Mouse (Mus musculus) midbrain, embryonic 15.5 days (tissue): ENCODE measurements at regions not wholly inside any gene's neighbourhood (a gene's known extent, or its start where the extent isn't known, plus 50 kb on each side); places are given as distances from the start of the nearest gene placed in this dataset.

ENCODE experiments used
- ATAC-seq: fragments of 200-750 bp; cut with Nextera tagmentation; replicated peaks from 2 replicates; pipeline ENCODE4 v1.8.0; 2017; ENCODE audit warnings: moderate TSS enrichment
- H3K27ac ChIP-seq: fragments of 300-500 bp; sonication (generic); 2 replicates; pipeline ENCODE4 v1.5.1; 2015; ENCODE audit warnings: mild to moderate bottlenecking, inconsistent platforms
- H3K27me3 ChIP-seq: fragments of 300-500 bp; sonication (generic); replicated peaks from 2 replicates; pipeline ENCODE4 v1.6.1; 2015; ENCODE audit warnings: inconsistent platforms
- H3K36me3 ChIP-seq: fragments of 300-500 bp; sonication (generic); replicated peaks from 2 replicates; pipeline ENCODE4 v1.6.1; 2015; ENCODE audit warnings: inconsistent platforms
- H3K4me1 ChIP-seq: fragments of 300-500 bp; sonication (generic); 2 replicates; pipeline ENCODE4 v1.6.1; 2015; ENCODE audit warnings: inconsistent platforms
- H3K4me2 ChIP-seq: fragments of 300-500 bp; sonication (generic); 2 replicates; pipeline ENCODE4 v1.6.1; 2015; ENCODE audit warnings: inconsistent platforms, mild to moderate bottlenecking, moderate library complexity
- H3K4me3 ChIP-seq: fragments of 300-500 bp; sonication (generic); 2 replicates; pipeline ENCODE4 v1.5.1; 2015; ENCODE audit warnings: mild to moderate bottlenecking, inconsistent platforms
- H3K9ac ChIP-seq: fragments of 300-500 bp; sonication (generic); 2 replicates; pipeline ENCODE4 v1.6.1; 2015; ENCODE audit warnings: mild to moderate bottlenecking, inconsistent platforms
- H3K9me3 ChIP-seq: fragments of 300-500 bp; sonication (generic); 2 replicates; pipeline ENCODE4 v1.6.1; 2016; ENCODE audit warnings: inconsistent platforms
- WGBS: fragments of 180-500 bp; shearing (Covaris S2); methylation state at CpG from one replicate; pipeline ENCODE4 v1.1.7; 2015; ENCODE audit warnings: mixed read lengths; 5-methylcytosine and 5-hydroxymethylcytosine counted together

- WGBS: under 1% methylated on average over 4 of the region's 4 CpGs
- Histone ChIP-seq H3K4me1 (peaks cover 22% of the 10 kb centered on the region), H3K9ac (peak overlapping the region; percentile 11; the same call in 1 of the 2 replicates), H3K4me3 (peak overlapping the region; percentile 12; the same call in 1 of the 2 replicates), H3K27me3 (no peaks in the 10 kb centered on the region), H3K36me3 (no peaks in the 10 kb centered on the region), H3K4me2 (peak overlapping the region; percentile 34), H3K9me3 (no peaks in the 10 kb centered on the region), H3K27ac (peak overlapping the region; percentile 89)
- peak; percentile 59 for ATAC-seq
These were observed 934.9 kb upstream of the Gm5150 start for GRCm38 (mm10) chr3:16941146-16941545.

GRCm38 (mm10) chr3:16939533-16939932 lies 933.3 kb upstream of the Gm5150 start:
- H3K4me2 ChIP-seq: no peak overlapping the region; the same call in 1 of the 2 replicates
- H3K36me3 ChIP-seq: no peaks in the 10 kb centered on the region
- WGBS: 31% methylated on average over 6 of the region's 6 CpGs
- ATAC-seq: peak; percentile 53
- H3K27ac ChIP-seq: peak overlapping the region; percentile 89
- H3K4me1 ChIP-seq: peaks cover 22% of the 10 kb centered on the region
- H3K4me3 ChIP-seq: no peak overlapping the region
- no peaks in the 10 kb centered on the region for H3K27me3 ChIP-seq
- H3K9ac ChIP-seq: no peak overlapping the region
- H3K9me3 ChIP-seq: no peaks in the 10 kb centered on the region

- Histone ChIP-seq H3K9me3 (no peaks in the 10 kb centered on the region), H3K4me3 (no peak overlapping the region), H3K27me3 (no peaks in the 10 kb centered on the region), H3K4me2 (peak overlapping the region; percentile 39; the same call in 1 of the 2 replicates), H3K4me1 (peaks cover 22% of the 10 kb centered on the region), H3K27ac (peak overlapping the region; percentile 89), H3K36me3 (no peaks in the 10 kb centered on the region), H3K9ac (0 out of 2 replicates have a peak overlapping the region, but pooled peaks have one; percentile 37)
- WGBS: 54% methylated on average over 5 of the region's 5 CpGs
- ATAC-seq: no peak
These were observed 932.9 kb upstream of the Gm5150 start for GRCm38 (mm10) chr3:16939127-16939526.

DNA sequence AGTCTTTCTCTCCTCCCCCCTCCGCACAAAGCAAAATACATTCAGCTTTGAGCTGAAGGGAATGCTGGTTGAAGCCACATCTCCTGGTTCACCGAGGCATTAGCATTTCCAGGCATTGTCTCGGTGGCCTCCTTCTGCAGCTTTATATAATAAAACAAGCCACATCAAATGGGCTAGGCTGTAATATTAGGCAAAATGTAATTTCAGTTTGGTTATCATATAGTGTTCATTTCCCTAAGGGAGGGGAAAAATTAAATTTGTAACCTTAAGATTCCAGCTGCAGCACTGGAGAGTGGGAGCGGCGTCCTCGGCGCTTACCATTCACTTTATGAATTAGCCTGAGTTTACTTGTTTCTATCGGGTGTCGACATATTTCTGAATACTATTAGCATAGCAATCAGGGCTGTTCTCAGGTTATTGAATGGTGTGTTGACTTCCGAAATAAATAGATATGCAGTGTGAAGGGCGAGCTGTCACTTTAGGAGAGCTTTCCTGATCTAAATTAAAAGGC lies 932.3 kb upstream of the Gm5150 start:
- Histone ChIP-seq H3K4me1 (peaks cover 22% of the 10 kb centered on the region), H3K36me3 (no peaks in the 10 kb centered on the region), H3K27ac (peak overlapping the region; percentile 89), H3K4me2 (peak overlapping the region; percentile 39), H3K27me3 (no peaks in the 10 kb centered on the region), H3K9me3 (no peaks in the 10 kb centered on the region), H3K9ac (peak overlapping the region; percentile 37), H3K4me3 (0 out of 2 replicates have a peak overlapping the region, but pooled peaks have one; percentile 10)
- peak; percentile 70 for ATAC-seq
- WGBS: 14% methylated on average over 11 of the region's 11 CpGs

- no peaks in the 10 kb centered on the region for H3K9me3 ChIP-seq
- no peaks in the 10 kb centered on the region for H3K4me1 ChIP-seq
- H3K36me3 ChIP-seq: no peaks in the 10 kb centered on the region
- H3K27me3 ChIP-seq: no peaks in the 10 kb centered on the region
- 13% methylated on average over 3 of the region's 3 CpGs for WGBS
- peak overlapping the region; percentile 26; the same call in 1 of the 2 replicates for H3K27ac ChIP-seq
- peak; percentile 83 for ATAC-seq
- H3K4me2 ChIP-seq: no peak overlapping the region
- no peak overlapping the region for H3K9ac ChIP-seq
- H3K4me3 ChIP-seq: no peak overlapping the region
These were observed 924.1 kb upstream of the Gm5150 start for GRCm38 (mm10) chr3:16930299-16930698.

DNA sequence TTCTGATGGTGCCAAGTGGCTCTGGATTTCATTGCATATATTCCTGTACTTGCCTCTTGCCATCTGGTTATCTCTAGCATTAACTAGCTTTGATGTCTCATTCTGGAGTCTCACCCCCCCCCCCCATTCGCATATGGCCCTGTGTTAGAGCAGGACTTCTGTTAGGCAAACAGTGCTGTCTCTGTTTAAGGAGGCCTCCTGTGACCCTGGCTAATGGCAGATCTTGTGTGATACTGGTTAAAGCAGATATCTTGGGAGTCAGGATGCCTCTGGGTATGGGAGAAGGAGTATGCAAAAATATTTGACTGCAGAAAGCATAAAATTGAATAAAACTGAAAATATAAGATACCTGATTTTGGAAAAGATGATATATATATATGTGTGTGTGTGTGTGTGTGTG lies 923.6 kb upstream of the Gm5150 start:
- Histone ChIP-seq H3K4me1 (no peaks in the 10 kb centered on the region), H3K4me2 (no peak overlapping the region), H3K9me3 (no peaks in the 10 kb centered on the region), H3K27ac (no peak overlapping the region), H3K36me3 (no peaks in the 10 kb centered on the region), H3K4me3 (no peak overlapping the region), H3K9ac (no peak overlapping the region), H3K27me3 (no peaks in the 10 kb centered on the region)
- 97% methylated on average over 1 of the region's 1 CpGs for WGBS
- peak; percentile 65 for ATAC-seq

DNA sequence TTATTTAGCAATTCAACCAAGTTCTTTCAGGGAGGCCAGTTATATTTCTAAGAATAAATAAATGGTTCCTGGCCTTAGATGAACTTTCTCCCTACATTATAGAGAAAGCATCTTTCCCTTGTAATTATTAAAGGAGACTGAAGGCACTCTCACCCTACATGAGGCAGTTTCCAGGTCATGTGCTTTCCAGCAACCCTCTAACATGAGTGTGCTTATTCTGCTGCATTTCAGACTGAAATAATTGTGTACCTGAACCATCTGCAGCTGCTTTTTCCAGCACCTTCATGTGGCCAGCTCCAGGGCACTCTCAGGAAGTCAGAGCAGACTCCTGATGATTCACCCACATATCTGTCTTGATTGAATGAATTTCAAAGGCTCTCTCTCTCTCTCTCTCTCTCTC lies 917.8 kb upstream of the Gm5150 start:
- H3K27ac ChIP-seq: peak overlapping the region; percentile 65
- H3K4me3 ChIP-seq: no peak overlapping the region
- H3K9me3 ChIP-seq: no peaks in the 10 kb centered on the region
- ATAC-seq: peak; percentile 66; the same call in 1 of the 2 replicates
- H3K27me3 ChIP-seq: no peaks in the 10 kb centered on the region
- no peaks in the 10 kb centered on the region for H3K36me3 ChIP-seq
- H3K4me1 ChIP-seq: peaks cover 11% of the 10 kb centered on the region; the same call in 1 of the 2 replicates
- H3K4me2 ChIP-seq: no peak overlapping the region
- H3K9ac ChIP-seq: no peak overlapping the region

- Histone ChIP-seq H3K4me2 (no peak overlapping the region), H3K4me3 (no peak overlapping the region), H3K9me3 (no peaks in the 10 kb centered on the region), H3K27ac (peak overlapping the region; percentile 74), H3K4me1 (peaks cover 11% of the 10 kb centered on the region; the same call in 1 of the 2 replicates), H3K27me3 (no peaks in the 10 kb centered on the region), H3K36me3 (no peaks in the 10 kb centered on the region), H3K9ac (no peak overlapping the region)
- peak; percentile 69 for ATAC-seq
These were observed 917.1 kb upstream of the Gm5150 start for GRCm38 (mm10) chr3:16923234-16923914.

DNA sequence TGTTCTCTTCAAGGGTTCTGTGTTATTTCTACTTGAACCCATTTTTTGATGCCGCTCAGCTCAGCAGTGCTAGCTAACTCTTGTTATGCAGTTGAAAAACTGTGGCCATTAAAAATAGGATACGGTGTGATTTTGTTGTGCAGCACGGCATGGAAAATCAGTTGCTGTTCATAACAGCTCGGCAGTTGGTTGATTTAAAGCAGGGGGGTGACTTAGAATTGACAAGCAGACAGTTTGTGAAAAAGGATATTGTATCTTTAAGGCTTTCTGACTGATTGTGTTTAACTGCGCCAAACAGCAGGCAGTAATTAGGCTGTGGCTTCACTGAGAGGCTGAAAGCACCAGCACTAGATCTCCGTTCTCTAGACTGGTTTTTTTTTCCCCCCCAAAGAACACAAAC lies 915.1 kb upstream of the Gm5150 start:
- WGBS: 21% methylated on average over 6 of the region's 6 CpGs
- H3K27ac ChIP-seq: peak overlapping the region; percentile 62
- no peak overlapping the region for H3K9ac ChIP-seq
- no peak overlapping the region for H3K4me3 ChIP-seq
- peaks cover 11% of the 10 kb centered on the region; the same call in 1 of the 2 replicates for H3K4me1 ChIP-seq
- H3K9me3 ChIP-seq: no peaks in the 10 kb centered on the region
- H3K36me3 ChIP-seq: no peaks in the 10 kb centered on the region
- peak overlapping the region; percentile 17 for H3K4me2 ChIP-seq
- no peaks in the 10 kb centered on the region for H3K27me3 ChIP-seq
- peak; percentile 43; the same call in 1 of the 2 replicates for ATAC-seq

- no peak overlapping the region for H3K4me3 ChIP-seq
- H3K27ac ChIP-seq: no peak overlapping the region
- H3K9me3 ChIP-seq: no peaks in the 10 kb centered on the region
- H3K27me3 ChIP-seq: no peaks in the 10 kb centered on the region
- WGBS: 72% methylated on average over 2 of the region's 2 CpGs
- peaks cover 5% of the 10 kb centered on the region; the same call in 1 of the 2 replicates for H3K4me1 ChIP-seq
- H3K9ac ChIP-seq: no peak overlapping the region
- no peaks in the 10 kb centered on the region for H3K36me3 ChIP-seq
- H3K4me2 ChIP-seq: no peak overlapping the region
- no peak for ATAC-seq
These were observed 912.1 kb upstream of the Gm5150 start for GRCm38 (mm10) chr3:16918374-16918773.

DNA sequence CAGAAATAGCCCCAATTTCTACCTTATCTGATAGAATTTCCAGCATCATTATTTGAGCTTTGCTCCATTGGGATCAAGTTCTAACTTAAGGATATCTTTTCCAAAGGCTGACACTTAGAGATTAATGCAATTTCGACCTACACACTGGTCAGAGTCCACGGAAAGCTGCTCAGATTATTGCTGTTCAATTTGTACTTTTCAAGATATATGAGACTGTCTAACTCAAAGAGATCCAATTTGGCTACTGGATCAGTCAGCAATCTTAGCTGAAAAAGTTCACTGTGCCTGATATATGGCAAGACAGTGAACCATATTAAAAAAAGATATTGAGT lies 909.8 kb upstream of the Gm5150 start:
- H3K27me3 ChIP-seq: no peaks in the 10 kb centered on the region
- no peaks in the 10 kb centered on the region for H3K36me3 ChIP-seq
- H3K4me1 ChIP-seq: no peaks in the 10 kb centered on the region
- ATAC-seq: no peak
- no peak overlapping the region for H3K9ac ChIP-seq
- no peak overlapping the region for H3K27ac ChIP-seq
- no peak overlapping the region for H3K4me2 ChIP-seq
- H3K9me3 ChIP-seq: no peaks in the 10 kb centered on the region
- WGBS: 75% methylated on average over 2 of the region's 2 CpGs
- H3K4me3 ChIP-seq: no peak overlapping the region

- Histone ChIP-seq H3K9me3 (no peaks in the 10 kb centered on the region), H3K4me1 (no peaks in the 10 kb centered on the region), H3K4me3 (no peak overlapping the region), H3K9ac (no peak overlapping the region), H3K36me3 (no peaks in the 10 kb centered on the region), H3K27ac (no peak overlapping the region), H3K27me3 (no peaks in the 10 kb centered on the region), H3K4me2 (no peak overlapping the region)
- no peak for ATAC-seq
- 80% methylated on average over 2 of the region's 2 CpGs for WGBS
These were observed 909.3 kb upstream of the Gm5150 start for GRCm38 (mm10) chr3:16915389-16916071.
